Mouse (Mus musculus): ENCODE results near the gene Gnl2.

DNA sequence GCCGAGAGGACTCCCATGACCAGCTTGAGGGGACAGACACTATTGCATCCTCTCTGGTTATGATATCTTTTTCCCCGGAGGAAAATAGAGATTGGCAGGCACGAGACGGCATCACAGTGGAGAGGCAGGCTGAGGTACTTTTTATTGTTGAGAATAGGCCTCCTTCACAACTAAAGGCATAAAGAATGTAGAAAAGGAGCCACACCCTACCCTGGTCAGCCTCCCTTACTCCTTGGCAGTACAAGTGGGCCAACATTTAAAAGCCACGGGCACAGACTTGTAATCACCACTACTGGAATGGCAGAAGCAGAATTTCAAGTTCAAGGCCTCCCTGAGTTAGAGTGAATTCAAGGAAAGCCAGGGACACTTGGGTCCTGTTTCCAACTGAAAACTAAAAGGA is 41.6 kb downstream of the Gnl2 start:
- TF ChIP-seq CTCF (IDR thresholded peaks at IDR 0.05; ENCODE audit: low read depth, low read length), result no peak
- TF ChIP-seq POLR2A (IDR thresholded peaks at IDR 0.05; ENCODE audit: borderline replicate concordance, low read depth, low read length), result no peak
